7 mouse cellular contexts compared by ENCODE assay signal in genomic region chr14:73303193-73303592, GRCm38 (mm10). TPM values are rescaled to one million over a fixed set of nuclear protein-coding genes. Genes with fewer than 3 reads are reported as not detected.
DNase-seq lines count a peak whose midpoint lies in the region; ATAC-seq and TF ChIP-seq lines count a peak whose summit lies in the region.

No protein-coding gene starts in this region.

- intact Hi-C loops in left cerebral cortex, postnatal 14 days (cut with DNase I) = loop anchor here (2.0 kb wide), 1 partner anchor 196 kb away; no protein-coding TSS in a partner anchor

- TF ChIP-seq CTCF in kidney, adult 2 months (conservative IDR thresholded peaks at IDR 0.05; ENCODE audit: insufficient read depth, insufficient read length, low read depth, low read length) = peak; percentile 30
- peak; percentile 62 for TF ChIP-seq CTCF in G1E (IDR thresholded peaks at IDR 0.05; ENCODE audit: low read depth, low read length)

- WGBS in kidney, adult 2 months = 22% methylated on average over 3 of the region's 3 CpGs
- 30% methylated on average over 3 of the region's 3 CpGs for WGBS in kidney, embryonic 16.5 days

- H3K4me3 ChIP-seq in kidney, adult 2 months (ENCODE audit: insufficient read depth, low read depth, low read length) = no peak overlapping the region
- H3K4me3 ChIP-seq in kidney, embryonic 16.5 days (ENCODE audit: low read length) = no peak overlapping the region
- no peak overlapping the region for H3K4me3 ChIP-seq in G1E (ENCODE audit: low read depth, low read length)

- DNase-seq in kidney, adult 2 months = peak; percentile 61
- peak; percentile 71 for DNase-seq in CD4-positive helper T cell, adult 2 months (ENCODE audit: low read depth, low spot score)
- peak; percentile 21 for DNase-seq in G1E (ENCODE audit: low spot score)
- DNase-seq in embryo, embryonic 10.5 days (ENCODE audit: low spot score) = peak; percentile 78
- DNase-seq in left cerebral cortex, postnatal 14 days (ENCODE audit: low spot score in 2 of 2) = peak; percentile 74 to 78
- peak; percentile 31 for DNase-seq in right cerebral cortex, postnatal 14 days

- H3K4me2 ChIP-seq in kidney, embryonic 16.5 days (replicated peaks; ENCODE audit: low read depth, low read length) = no peak overlapping the region

- no peaks in the 10 kb centered on the region for H3K9me3 ChIP-seq in kidney, embryonic 16.5 days (ENCODE audit: low read length)
- H3K9me3 ChIP-seq in G1E (replicated peaks) = no peaks in the 10 kb centered on the region

- no peak overlapping the region for H3K9ac ChIP-seq in kidney, embryonic 16.5 days (replicated peaks; ENCODE audit: low read length)

- ATAC-seq in kidney, embryonic 16.5 days (ENCODE audit: low FRiP score, low TSS enrichment) = no peak
- ATAC-seq in G1E (ENCODE audit: extremely low read depth, insufficient number of reproducible peaks, low FRiP score, poor library complexity, severe bottlenecking) = no peak

- H3K27me3 ChIP-seq in kidney, adult 2 months (replicated peaks; ENCODE audit: control insufficient read depth, insufficient read depth, low read length) = no peaks in the 10 kb centered on the region
- H3K27me3 ChIP-seq in kidney, embryonic 16.5 days (ENCODE audit: insufficient read depth, low read length) = no peaks in the 10 kb centered on the region
- H3K27me3 ChIP-seq in G1E (ENCODE audit: insufficient read depth, low read length) = no peaks in the 10 kb centered on the region

- no peak for TF ChIP-seq POLR2A in kidney, adult 2 months (IDR thresholded peaks at IDR 0.05; ENCODE audit: low read depth, low read length)

- H3K27ac ChIP-seq in kidney, adult 2 months (ENCODE audit: insufficient read depth, low read depth, low read length) = no peak overlapping the region
- H3K27ac ChIP-seq in kidney, embryonic 16.5 days (ENCODE audit: low read length) = no peak overlapping the region

- no peaks in the 10 kb centered on the region; the same call in 1 of the 2 replicates for H3K36me3 ChIP-seq in kidney, adult 2 months (ENCODE audit: control insufficient read depth, insufficient read depth, low read length)
- H3K36me3 ChIP-seq in kidney, embryonic 16.5 days (ENCODE audit: insufficient read depth, low read length) = no peaks in the 10 kb centered on the region
- H3K36me3 ChIP-seq in G1E (replicated peaks) = peaks cover 45% of the 10 kb centered on the region

- peaks cover 5% of the 10 kb centered on the region for H3K4me1 ChIP-seq in kidney, adult 2 months (ENCODE audit: control insufficient read depth, insufficient read depth, low read length)
- no peaks in the 10 kb centered on the region for H3K4me1 ChIP-seq in kidney, embryonic 16.5 days (ENCODE audit: insufficient read depth, low read length)
- peaks cover 41% of the 10 kb centered on the region for H3K4me1 ChIP-seq in G1E (ENCODE audit: insufficient read depth, low read depth, low read length)

RNA-seq across cellular contexts. Expression of gene Rb1, which starts 22.4 kb away (rescaled TPM):
- polyA plus RNA-seq in kidney, adult 2 months (2012; rRNA removed) = 6.8 and 8.3 TPM in 2 replicates
- 25.4 and 28.1 TPM in 2 replicates for polyA plus RNA-seq in kidney, embryonic 16.5 days (2015; fragmentation: Nextera tagmentation; extraction: Ambion mirVana)
- total RNA-seq in G1E (2014; fragmentation: Nextera tagmentation) (390 and 393 TPM in 2 replicates), G1E (2017) (57.4 and 64.9 TPM in 2 replicates)
- 10.1 and 11.6 TPM in 2 replicates for polyA plus RNA-seq in G1E (2012)
- total RNA-seq in left cerebral cortex, postnatal 14 days (2021) = 10 to 100 TPM; 32.4 to 33.0 TPM

Comparison
In these comparisons a context has a peak if more than half of its experiments do, and no peak if none do; other contexts are left out.
1. DNase-seq: peak in every context shown above with its lines; median percentile 78 in embryo, embryonic 10.5 days; 76 in left cerebral cortex, postnatal 14 days; 71 in CD4-positive helper T cell, adult 2 months; 61 in kidney, adult 2 months; 31 in right cerebral cortex, postnatal 14 days; 21 in G1E.